Mouse (Mus musculus): ENCODE measurements around the gene Nutf2.

- no peak for TF ChIP-seq SMC3 (IDR thresholded peaks at IDR 0.05; ENCODE audit: low read depth, low read length)
- TF ChIP-seq KAT2A (IDR thresholded peaks at IDR 0.05; ENCODE audit: insufficient replicate concordance, low read length), result no peak
- no peak for TF ChIP-seq CTCF (conservative IDR thresholded peaks at IDR 0.05 in 1 of 2, IDR thresholded peaks at IDR 0.05 in 1 of 2; ENCODE audit: low read depth in 2 of 2, low read length in 2 of 2)
- TF ChIP-seq NRF1 (IDR thresholded peaks at IDR 0.05; ENCODE audit: low read depth, low read length), result no peak
- no peak for TF ChIP-seq MAX (IDR thresholded peaks at IDR 0.05; ENCODE audit: low read length)
- TF ChIP-seq PAX5 (IDR thresholded peaks at IDR 0.05; ENCODE audit: low read length), result no peak
Measured at GRCm38 (mm10) chr8:105856168-105856835, 4.1 kb upstream of the Nutf2 start.
